Mouse (Mus musculus) lung, adult 2 months (tissue): ENCODE data around the gene Clrn3.

Experiments
- CTCF ChIP-seq: fragments of 200-500 bp; IDR thresholded peaks from 2 replicates; pipeline ENCODE4 v1.5.1; 2011; ENCODE audit warnings: mild to moderate bottlenecking, low read length, control low read depth; ENCODE audit not compliant: insufficient read depth
- POLR2A ChIP-seq: fragments of 200-500 bp; IDR thresholded peaks from 2 replicates; pipeline ENCODE4 v1.6.1; 2011; ENCODE audit warnings: low read depth, mild to moderate bottlenecking, control low read depth, low read length, borderline replicate concordance; ENCODE audit errors: extremely low read depth

DNA sequence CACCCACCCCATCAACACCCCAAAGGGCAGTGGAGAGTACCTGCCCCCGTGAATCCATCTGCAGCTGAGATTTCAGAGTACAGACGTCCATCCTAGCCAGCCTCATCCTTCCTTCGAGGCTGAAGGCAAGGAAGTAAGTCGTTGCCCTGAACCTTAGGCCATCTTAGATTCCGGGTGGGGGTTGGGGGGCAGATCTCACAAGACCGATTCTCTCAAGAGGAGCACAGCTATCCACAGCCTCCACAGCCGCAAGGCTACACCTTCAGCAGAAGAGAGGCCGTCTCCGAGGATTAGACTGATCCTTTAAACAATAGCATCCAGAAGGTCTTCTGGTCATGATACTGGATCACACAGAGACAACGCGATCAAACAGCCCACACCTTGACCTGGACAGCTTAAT is 44.1 kb downstream of the Clrn3 start:
- TF ChIP-seq CTCF: no peak
- TF ChIP-seq POLR2A: no peak
